Mouse (Mus musculus) myocyte (in vitro differentiated cells): Measurements from ENCODE around the gene Sat2.

Source experiments
- E2F4 ChIP-seq: IDR thresholded peaks from one replicate; pipeline ENCODE4 v1.6.1; 2011; ENCODE audit warnings: mild to moderate bottlenecking, control low read depth, moderate library complexity; ENCODE audit not compliant: insufficient read depth
- MAX ChIP-seq: IDR thresholded peaks from one replicate; pipeline ENCODE4 v1.6.1; 2011; ENCODE audit warnings: low read depth, mild to moderate bottlenecking, control low read depth
- MYOD1 ChIP-seq, 3 experiments: IDR thresholded peaks; one replicate each; pipeline ENCODE4 v1.6.1; 2011; ENCODE audit warnings: control low read depth in 2 of 3, low read depth in 2 of 3, mild to moderate bottlenecking in 2 of 3, moderate library complexity in 1 of 3; ENCODE audit not compliant: insufficient read length in 2 of 3, control insufficient read depth in 1 of 3
- POLR2A ChIP-seq: IDR thresholded peaks from one replicate; pipeline ENCODE4 v1.6.1; 2011; ENCODE audit warnings: low read depth, mild to moderate bottlenecking, control low read depth, moderate library complexity; ENCODE audit not compliant: insufficient read length
- POLR2AphosphoS2 ChIP-seq: IDR thresholded peaks from one replicate; pipeline ENCODE4 v1.6.1; 2011; ENCODE audit warnings: low read depth, control low read depth; ENCODE audit not compliant: insufficient read length
- REST ChIP-seq: IDR thresholded peaks from one replicate; pipeline ENCODE4 v1.6.1; 2011; ENCODE audit warnings: mild to moderate bottlenecking, control low read depth, moderate library complexity; ENCODE audit not compliant: insufficient read depth, insufficient read length
- SRF ChIP-seq: IDR thresholded peaks from one replicate; pipeline ENCODE4 v1.6.1; 2011; ENCODE audit warnings: low read depth; ENCODE audit not compliant: control insufficient read depth, insufficient read length
- TCF12 ChIP-seq: IDR thresholded peaks from one replicate; pipeline ENCODE4 v1.6.1; 2011; ENCODE audit warnings: mild to moderate bottlenecking, control low read depth; ENCODE audit not compliant: poor library complexity, insufficient read depth, severe bottlenecking
- TCF3 ChIP-seq: IDR thresholded peaks from one replicate; pipeline ENCODE4 v1.6.1; 2011; ENCODE audit warnings: low read depth, control low read depth; ENCODE audit not compliant: insufficient read length
- USF1 ChIP-seq: IDR thresholded peaks from one replicate; pipeline ENCODE4 v1.6.1; 2011; ENCODE audit warnings: low read depth, mild to moderate bottlenecking, control low read depth, moderate library complexity

DNA sequence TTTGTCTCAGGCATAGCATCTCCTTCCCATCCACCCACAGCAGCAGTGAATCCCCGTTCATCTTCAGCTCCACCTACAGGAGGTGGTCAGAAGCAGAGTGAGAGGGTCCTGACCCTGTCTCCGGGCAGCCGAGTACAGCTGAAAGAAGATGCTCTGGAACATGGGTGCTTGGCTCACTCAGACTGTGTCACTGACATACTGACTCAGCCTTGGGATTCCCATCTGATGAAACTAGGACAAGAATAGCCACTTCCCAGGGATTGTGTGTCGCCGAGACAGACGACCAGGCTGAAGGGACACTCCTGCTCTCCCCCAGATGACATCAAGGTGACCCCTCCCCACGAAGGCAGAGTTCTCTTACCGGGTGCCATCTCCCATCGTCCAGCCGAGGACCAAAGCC lies 5.0 kb upstream of the Sat2 start:
- TF ChIP-seq POLR2A (no peak), REST (no peak), USF1 (no peak), MYOD1 (IDR thresholded peaks at IDR 0.05; ENCODE audit: control insufficient read depth in 1 of 3, insufficient read length in 2 of 3, low read depth in 2 of 3) (no peak), E2F4 (no peak), MAX (no peak), TCF12 (no peak), POLR2AphosphoS2 (no peak), TCF3 (no peak), SRF (no peak)
